Mouse (Mus musculus) gastrocnemius, adult 18-20 months (tissue): ENCODE measurements at regions not wholly inside any gene's neighbourhood (a gene's known extent, or its start where the extent isn't known, plus 50 kb on each side); places are given as distances from the start of the nearest gene placed in this dataset.

Experiments
- DNase-seq: peaks from one replicate; pipeline ENCODE4 v3.0.0; 2021; ENCODE audit warnings: low spot score

GRCm38 (mm10) chr19:6645912-6646311 is 103.1 kb upstream of the Slc22a12 start:
- DNase-seq, result no peak

- DNase-seq, result no peak
Observed at GRCm38 (mm10) chr19:6644871-6645270, 102.0 kb upstream of the Slc22a12 start.

- no peak for DNase-seq
Observed at GRCm38 (mm10) chr19:6639681-6640080, 96.8 kb upstream of the Slc22a12 start.

- DNase-seq, result no peak
Observed at GRCm38 (mm10) chr19:6633400-6633799, 90.6 kb upstream of the Slc22a12 start.

GRCm38 (mm10) chr19:6631817-6632216 is 89.0 kb upstream of the Slc22a12 start:
- no peak for DNase-seq

- DNase-seq, result no peak
Observed at GRCm38 (mm10) chr19:6630613-6630940, 87.7 kb upstream of the Slc22a12 start.

GRCm38 (mm10) chr19:6629911-6630612 is 87.2 kb upstream of the Slc22a12 start:
- no peak for DNase-seq

- DNase-seq, result no peak
Observed at GRCm38 (mm10) chr19:6625574-6625973, 82.7 kb upstream of the Slc22a12 start.

- DNase-seq, result no peak
Observed at GRCm38 (mm10) chr19:6621023-6621422, 78.2 kb upstream of the Slc22a12 start.

GRCm38 (mm10) chr19:6619546-6619945 is 76.7 kb upstream of the Slc22a12 start:
- no peak for DNase-seq

GRCm38 (mm10) chr19:6616659-6617058 is 73.8 kb upstream of the Slc22a12 start:
- DNase-seq, result no peak

- no peak for DNase-seq
Observed at GRCm38 (mm10) chr19:6612441-6612840, 69.6 kb upstream of the Slc22a12 start.

GRCm38 (mm10) chr19:6611921-6612320 is 69.1 kb upstream of the Slc22a12 start:
- no peak for DNase-seq

- DNase-seq, result no peak
Observed at GRCm38 (mm10) chr19:6610715-6611114, 67.9 kb upstream of the Slc22a12 start.

GRCm38 (mm10) chr19:6610051-6610450 is 67.2 kb upstream of the Slc22a12 start:
- no peak for DNase-seq

- DNase-seq, result no peak
Observed at GRCm38 (mm10) chr19:6607501-6607900, 64.7 kb upstream of the Slc22a12 start.

- no peak for DNase-seq
Observed at GRCm38 (mm10) chr19:6606667-6607066, 63.8 kb upstream of the Slc22a12 start.

- no peak for DNase-seq
Observed at GRCm38 (mm10) chr19:6604702-6605101, 61.9 kb upstream of the Slc22a12 start.

- no peak for DNase-seq
Observed at GRCm38 (mm10) chr19:6600873-6601530, 58.2 kb upstream of the Slc22a12 start.

- no peak for DNase-seq
Observed at GRCm38 (mm10) chr19:6599281-6599680, 56.4 kb upstream of the Slc22a12 start.

- no peak for DNase-seq
Observed at GRCm38 (mm10) chr19:6598186-6598585, 55.4 kb upstream of the Slc22a12 start.

- no peak for DNase-seq
Observed at GRCm38 (mm10) chr19:6595801-6596200, 53.0 kb upstream of the Slc22a12 start.
